Mouse (Mus musculus) liver, embryonic 14.5 days (tissue): ENCODE results near the gene Klhl18.

Experiments used
- CTCF ChIP-seq: IDR thresholded peaks from 2 replicates; pipeline ENCODE4 v1.5.1; 2016; ENCODE audit warnings: antibody characterized with exemption, low read depth, control low read depth
- EP300 ChIP-seq: IDR thresholded peaks from 2 replicates; pipeline ENCODE4 v1.6.1; 2016; ENCODE audit warnings: antibody characterized with exemption, low read depth

DNA sequence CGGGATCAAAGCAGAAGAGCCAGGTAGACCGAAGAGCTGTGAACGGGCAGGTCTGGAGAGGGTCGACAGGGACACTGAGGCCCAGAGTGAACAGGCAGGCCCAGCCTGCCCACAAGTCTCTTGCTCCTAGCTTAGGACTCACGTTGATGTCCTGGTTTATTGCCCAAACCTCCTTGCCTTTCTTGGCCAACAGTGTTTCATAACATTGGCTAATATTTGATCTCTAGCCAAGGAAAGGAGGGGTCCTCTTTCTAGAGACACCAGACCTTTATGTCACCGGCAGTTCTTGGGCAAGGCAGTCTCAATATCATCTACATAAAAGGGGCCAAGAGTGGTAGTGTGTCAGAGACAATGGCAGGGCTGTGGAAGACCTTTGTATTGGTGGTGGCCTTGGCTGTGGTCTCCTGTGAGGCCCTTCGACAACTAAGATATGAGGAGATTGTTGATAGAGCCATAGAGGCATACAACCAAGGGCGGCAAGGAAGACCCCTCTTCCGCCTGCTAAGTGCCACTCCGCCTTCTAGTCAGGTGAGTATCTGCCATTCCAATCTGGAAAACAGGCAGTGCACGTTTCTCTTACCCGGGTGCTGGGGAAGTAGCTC, 56.9 kb downstream of the Klhl18 start, which contains the start of gene Ngp:
- TF ChIP-seq CTCF (no peak), EP300 (no peak)
